Mouse (Mus musculus) MEL-GATA-1-ER (cell line): ENCODE data around the gene Skint8.
"Not testable (repeated sequence)": the region's sequence is repeated elsewhere in the genome, so short reads cannot be mapped to it uniquely, and the experiment has no call there.

Source experiments
- DNase-seq: peaks from one replicate; pipeline ENCODE4 v3.0.0-alpha.2; 2012; ENCODE audit warnings: low read depth; ENCODE audit errors: extremely low read depth

Gene Skint8

GRCm38 (mm10) chr4:111919092-111919491 lies at the start of gene Skint8:
TSS of gene Skint8 (plus strand) at chr4:111919392.
- DNase-seq: no peak

- no peak for DNase-seq
Observed at GRCm38 (mm10) chr4:111880112-111880875, 38.9 kb upstream of the Skint8 start.

GRCm38 (mm10) chr4:111883543-111883942 lies 35.6 kb upstream of the Skint8 start:
- no peak for DNase-seq

- DNase-seq: peak; percentile 20
Observed at GRCm38 (mm10) chr4:111886018-111886417, 33.2 kb upstream of the Skint8 start.

GRCm38 (mm10) chr4:111886607-111887006 lies 32.6 kb upstream of the Skint8 start:
- DNase-seq: peak; percentile 24

GRCm38 (mm10) chr4:111892138-111892537 lies 27.1 kb upstream of the Skint8 start:
- no peak for DNase-seq

- no peak for DNase-seq
Observed at GRCm38 (mm10) chr4:111897755-111898154, 21.4 kb upstream of the Skint8 start.

- DNase-seq: no peak
Observed at GRCm38 (mm10) chr4:111898566-111898965, 20.6 kb upstream of the Skint8 start.

GRCm38 (mm10) chr4:111900491-111900890 lies 18.7 kb upstream of the Skint8 start:
- not testable (repeated sequence) for DNase-seq

GRCm38 (mm10) chr4:111901473-111901872 lies 17.7 kb upstream of the Skint8 start:
- DNase-seq: no peak

- no peak for DNase-seq
Observed at GRCm38 (mm10) chr4:111902775-111903174, 16.4 kb upstream of the Skint8 start, which contains the start of gene Slc5a9. TSS of gene Slc5a9 (minus strand) at chr4:111902918.

GRCm38 (mm10) chr4:111907926-111908325 lies 11.3 kb upstream of the Skint8 start:
- peak; percentile 11 for DNase-seq

- no peak for DNase-seq
Observed at GRCm38 (mm10) chr4:111961309-111961708, 42.1 kb downstream of the Skint8 start.

GRCm38 (mm10) chr4:111963241-111963640 lies 44.0 kb downstream of the Skint8 start:
- DNase-seq: not testable (repeated sequence)

GRCm38 (mm10) chr4:111963669-111964068 lies 44.5 kb downstream of the Skint8 start:
- no peak for DNase-seq

GRCm38 (mm10) chr4:111972623-111973022 lies 53.4 kb downstream of the Skint8 start, which contains the start of gene Skint7:
TSS of gene Skint7 (plus strand) at chr4:111972923.
- DNase-seq: no peak
